In the genomic region with DNA sequence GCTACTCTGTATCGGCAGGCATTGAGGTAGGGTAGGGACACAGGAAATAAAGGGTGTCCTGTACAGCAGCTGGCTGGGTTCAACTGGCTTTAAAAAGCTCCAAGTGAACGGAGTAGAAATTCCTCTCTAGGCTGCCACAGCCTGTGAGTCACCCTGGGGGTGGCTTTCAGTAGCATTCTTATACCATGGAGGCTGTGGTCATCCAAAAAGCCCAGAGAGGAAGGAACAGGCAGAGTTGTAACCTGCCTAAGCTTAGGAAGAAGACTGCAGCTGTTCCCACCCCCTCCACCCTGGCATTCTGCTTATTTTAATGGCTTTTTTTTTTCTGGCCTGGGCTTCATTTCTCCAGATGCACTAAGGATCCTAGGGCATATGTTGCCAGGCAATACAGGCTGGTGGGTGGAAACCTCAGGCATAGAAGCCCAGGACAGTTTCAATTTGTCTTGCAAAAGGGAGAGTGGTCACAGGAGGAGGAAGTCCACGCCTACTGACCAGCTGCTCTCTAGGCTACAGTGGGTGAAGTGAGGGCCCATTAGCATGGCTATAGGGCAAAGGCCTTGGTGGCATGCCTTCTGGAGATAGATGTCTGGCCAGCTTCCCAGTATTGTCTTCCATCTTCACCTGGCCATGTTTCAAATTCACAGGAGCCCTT, we compare ENCODE assay signal across 9 mouse cellular contexts. TPM values are rescaled to one million over a fixed set of nuclear protein-coding genes. Genes with fewer than 3 reads are reported as not detected.
A peak's percentile ranks its signal among the peaks of the same experiment; 100 is the strongest.
DNase-seq lines count a peak whose midpoint lies in the region; ATAC-seq and TF ChIP-seq lines count a peak whose summit lies in the region.
"Had no signal": no experiment of that assay in that cellular context is flagged by ENCODE, and none has a peak within 500 bp of the region (broad histone marks: within the 10 kb centered on the region; RNA-seq: fewer than 3 reads in every experiment).

No protein-coding gene starts in this region.

- H3K27me3 ChIP-seq in Patski, result no peaks in the 10 kb centered on the region
- H3K27me3 ChIP-seq in hindbrain, embryonic 11.5 days (ENCODE audit: control insufficient read depth, insufficient read depth, low read length), result no peaks in the 10 kb centered on the region
- no peaks in the 10 kb centered on the region for H3K27me3 ChIP-seq in liver, embryonic 12.5 days (replicated peaks)

- peak overlapping the region; percentile 10; the same call in 1 of the 2 replicates for H3K27ac ChIP-seq in layer of hippocampus, adult 2 months
- no peak overlapping the region for H3K27ac ChIP-seq in hindbrain, embryonic 11.5 days (ENCODE audit: low read depth, low read length)
- H3K27ac ChIP-seq in liver, embryonic 12.5 days, result no peak overlapping the region

- peak; percentile 22 for DNase-seq in adrenal gland, postnatal 14 days
- no peak for DNase-seq in adrenal gland, postnatal 4 days (ENCODE audit: low spot score in 2 of 2)
- peak in 1 of 2 experiments; percentile 22 for DNase-seq in layer of hippocampus, adult 2 months (ENCODE audit: low spot score in 2 of 2)
- DNase-seq in layer of hippocampus, adult 8-10 months (ENCODE audit: low spot score in 2 of 2), result no peak
- peak; percentile 65 for DNase-seq in Patski (ENCODE audit: low read depth, low spot score)
- no peak for DNase-seq in hindbrain, embryonic 11.5 days (ENCODE audit: low spot score)
- no peak for DNase-seq in testis, postnatal 14 days (ENCODE audit: low spot score)

- H3K9me3 ChIP-seq in hindbrain, embryonic 11.5 days (ENCODE audit: control insufficient read depth, low read length), result no peaks in the 10 kb centered on the region
- no peaks in the 10 kb centered on the region for H3K9me3 ChIP-seq in liver, embryonic 12.5 days (replicated peaks)

- POLR2A ChIA-PET in Patski (lab: Charles Lee), result interaction anchor here (0.5 to 0.7 kb wide), 2 partner anchors 14 to 81 kb away, joined by 3 read pairs; no protein-coding TSS in a partner anchor

- 0 out of 2 replicates have a peak, but pooled peaks cover 2% of the 10 kb centered on the region for H3K4me1 ChIP-seq in hindbrain, embryonic 11.5 days (replicated peaks; ENCODE audit: control insufficient read depth, insufficient read depth, low read length)
- H3K4me1 ChIP-seq in liver, embryonic 12.5 days, result no peaks in the 10 kb centered on the region

- no peak for TF ChIP-seq CTCF in layer of hippocampus, adult 2 months (conservative IDR thresholded peaks at IDR 0.05)
- no peak for TF ChIP-seq CTCF in Patski (IDR thresholded peaks at IDR 0.05)

- ATAC-seq in Patski, result peak; percentile 96
- peak; percentile 22; the same call in 1 of the 2 replicates for ATAC-seq in hindbrain, embryonic 11.5 days (ENCODE audit: low FRiP score)
- no peak for ATAC-seq in liver, embryonic 12.5 days

- H3K4me2 ChIP-seq in hindbrain, embryonic 11.5 days (replicated peaks; ENCODE audit: low read depth, low read length), result no peak overlapping the region
- H3K4me2 ChIP-seq in liver, embryonic 12.5 days, result no peak overlapping the region

- no peak overlapping the region for H3K9ac ChIP-seq in hindbrain, embryonic 11.5 days (ENCODE audit: low read depth, low read length)
- no peak overlapping the region for H3K9ac ChIP-seq in liver, embryonic 12.5 days

- WGBS in hindbrain, embryonic 11.5 days, result 63% methylated on average over 3 of the region's 3 CpGs
- WGBS in liver, embryonic 12.5 days (ENCODE audit: insufficient replicate concordance), result 22% methylated on average over 3 of the region's 3 CpGs

- in situ Hi-C loops in Patski (cut with MboI; ENCODE audit: low pct_unique_long_range_greater_than_20kb), result no loop called here

- H3K4me3 ChIP-seq in layer of hippocampus, adult 2 months, result no peak overlapping the region
- no peak overlapping the region for H3K4me3 ChIP-seq in hindbrain, embryonic 11.5 days (ENCODE audit: low read depth, low read length)
- no peak overlapping the region for H3K4me3 ChIP-seq in liver, embryonic 12.5 days

- CTCF ChIA-PET in Patski (lab: Charles Lee), result interaction anchor here (0.6 to 1.4 kb wide), 2 partner anchors 17 to 327 kb away, joined by 3 read pairs; no protein-coding TSS in a partner anchor

- no peaks in the 10 kb centered on the region for H3K36me3 ChIP-seq in hindbrain, embryonic 11.5 days (ENCODE audit: control insufficient read depth, insufficient read depth, low read length)
- H3K36me3 ChIP-seq in liver, embryonic 12.5 days, result no peaks in the 10 kb centered on the region

RNA-seq across cellular contexts. Expression of gene Cemip, which starts 57.1 kb away (rescaled TPM):
- 2.3 and 2.5 TPM in 2 replicates for total RNA-seq in adrenal gland, postnatal 14 days (2021)
- 1 to 10 TPM; 1.9 to 2.8 TPM for total RNA-seq in adrenal gland, postnatal 4 days (2021)
- total RNA-seq in layer of hippocampus, adult 2 months (2021), result 10 to 100 TPM; 21.1 to 26.1 TPM
- 10 to 100 TPM; 17.3 to 23.1 (median 20.9) TPM for total RNA-seq in layer of hippocampus, adult 8-10 months (2022)
- 52.6 TPM for polyA plus RNA-seq in Patski (2021)
- 0.21 and 0.31 TPM in 2 replicates for polyA plus RNA-seq in hindbrain, embryonic 11.5 days (2014; fragmentation: Nextera tagmentation; extraction: Ambion mirVana)
- 0.05 and 0.13 TPM in 2 replicates for polyA plus RNA-seq in liver, embryonic 12.5 days (2016; fragmentation: Nextera tagmentation; extraction: Ambion mirVana)
- total RNA-seq: liver, adult 2 months had no signal
- polyA plus RNA-seq: liver, adult 2 months had no signal

Comparison
In these comparisons a context has a peak if more than half of its experiments do, and no peak if none do; other contexts are left out.
1. DNase-seq: peak in adrenal gland, postnatal 14 days (single experiment) and Patski (single experiment); none in adrenal gland, postnatal 4 days (0 of 2), layer of hippocampus, adult 8-10 months (0 of 2), hindbrain, embryonic 11.5 days (single experiment) and testis, postnatal 14 days (single experiment).